Mouse (Mus musculus) hindbrain, postnatal 0 days (tissue): ENCODE data around the gene Fam43b. TPM values are rescaled to one million over a fixed set of nuclear protein-coding genes. Genes with fewer than 3 reads are reported as not detected.
A peak's percentile ranks its signal among the peaks of the same experiment; 100 is the strongest.

ENCODE experiments used
- ATAC-seq: fragments of 200-750 bp; cut with Nextera tagmentation; 2 replicates; pipeline ENCODE4 v1.8.0; 2017; ENCODE audit warnings: mild to moderate bottlenecking, moderate TSS enrichment, moderate library complexity
- DNase-seq: peaks from one replicate; pipeline ENCODE4 v3.0.0-alpha.2; 2015; ENCODE audit warnings: low spot score
- H3K27ac ChIP-seq: fragments of 300-500 bp; sonication (generic); 2 replicates; pipeline ENCODE4 v1.5.1; 2014; ENCODE audit warnings: mild to moderate bottlenecking
- H3K27me3 ChIP-seq: fragments of 300-500 bp; sonication (generic); 2 replicates; pipeline ENCODE4 v1.6.1; 2014; ENCODE audit warnings: low read length, mixed read lengths; ENCODE audit not compliant: insufficient read depth
- H3K36me3 ChIP-seq: fragments of 300-500 bp; sonication (generic); 2 replicates; pipeline ENCODE4 v1.6.1; 2014; ENCODE audit warnings: low read length, mixed read lengths; ENCODE audit not compliant: insufficient read depth
- H3K4me1 ChIP-seq: fragments of 300-500 bp; sonication (generic); 2 replicates; pipeline ENCODE4 v1.6.1; 2014; ENCODE audit warnings: antibody characterized with exemption, low read length, mixed read lengths; ENCODE audit not compliant: insufficient read depth
- H3K4me2 ChIP-seq: fragments of 300-500 bp; sonication (generic); 2 replicates; pipeline ENCODE4 v1.6.1; 2014; ENCODE audit warnings: low read depth, mild to moderate bottlenecking, low read length, moderate library complexity, mixed read lengths
- H3K4me3 ChIP-seq: fragments of 300-500 bp; sonication (generic); 2 replicates; pipeline ENCODE4 v1.5.1; 2014; ENCODE audit warnings: low read length
- H3K9ac ChIP-seq: fragments of 300-500 bp; sonication (generic); replicated peaks from 2 replicates; pipeline ENCODE4 v1.6.1; 2014; ENCODE audit warnings: mild to moderate bottlenecking, low read length, moderate library complexity, mixed read lengths
- H3K9me3 ChIP-seq: fragments of 300-500 bp; sonication (generic); 2 replicates; pipeline ENCODE4 v1.6.1; 2016; ENCODE audit warnings: low read length, mixed read lengths
- CTCF ChIP-seq: IDR thresholded peaks from 2 replicates; pipeline ENCODE4 v1.5.1; 2016; ENCODE audit warnings: antibody characterized with exemption, control low read depth, low read depth
- WGBS: fragments of 180-500 bp; shearing (Covaris S2); extraction: QIAGEN DNeasy Blood & Tissue Kit; methylation state at CpG from one replicate; pipeline ENCODE4 v1.1.7; 2014; 5-methylcytosine and 5-hydroxymethylcytosine counted together
- polyA plus RNA-seq: library from polyadenylated mRNA; unstranded; fragments of >200 nt; fragmentation: Nextera tagmentation; extraction: Ambion mirVana; gene quantifications from 2 replicates; pipeline ENCODE4 v1.2.1, GENCODE M21; 2015
- total RNA-seq: library from RNA; depleted of rRNA; stranded (reverse); fragments of >200 nt; gene quantifications from 2 replicates; pipeline ENCODE4 v1.2.3, GENCODE M21; 2014; rRNA removed

The Fam43b gene
- total and polyA plus RNA-seq, 2 experiments from 2014 or later, result 18.6 to 23.8 TPM

DNA sequence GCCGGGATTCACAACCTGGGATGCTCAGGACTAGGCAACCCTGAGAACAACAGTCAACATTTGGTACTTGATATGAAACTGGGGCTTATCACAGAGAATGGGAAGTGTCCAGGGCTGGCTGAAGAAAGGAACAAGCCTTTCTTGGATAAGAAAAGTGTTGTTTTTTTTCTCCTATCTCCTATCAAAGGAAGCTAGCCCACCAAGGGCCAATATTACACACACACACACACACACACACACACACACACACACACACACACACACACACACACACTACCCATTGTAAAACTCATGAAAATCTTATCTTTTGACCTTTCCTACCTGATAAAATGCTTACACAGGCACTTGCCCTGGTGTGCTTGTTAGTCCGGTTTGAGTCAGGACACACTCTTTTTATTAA, 40.8 kb downstream of the Fam43b start:
- Histone ChIP-seq H3K9ac (no peak overlapping the region), H3K4me2 (no peak overlapping the region), H3K9me3 (no peaks in the 10 kb centered on the region), H3K4me1 (no peaks in the 10 kb centered on the region; the same call in 1 of the 2 replicates), H3K27ac (no peak overlapping the region), H3K36me3 (no peaks in the 10 kb centered on the region), H3K27me3 (no peaks in the 10 kb centered on the region), H3K4me3 (no peak overlapping the region)
- ATAC-seq (no peak), DNase-seq (no peak)
- TF ChIP-seq CTCF, result no peak
- 87% methylated on average over 2 of the region's 2 CpGs for WGBS

DNA sequence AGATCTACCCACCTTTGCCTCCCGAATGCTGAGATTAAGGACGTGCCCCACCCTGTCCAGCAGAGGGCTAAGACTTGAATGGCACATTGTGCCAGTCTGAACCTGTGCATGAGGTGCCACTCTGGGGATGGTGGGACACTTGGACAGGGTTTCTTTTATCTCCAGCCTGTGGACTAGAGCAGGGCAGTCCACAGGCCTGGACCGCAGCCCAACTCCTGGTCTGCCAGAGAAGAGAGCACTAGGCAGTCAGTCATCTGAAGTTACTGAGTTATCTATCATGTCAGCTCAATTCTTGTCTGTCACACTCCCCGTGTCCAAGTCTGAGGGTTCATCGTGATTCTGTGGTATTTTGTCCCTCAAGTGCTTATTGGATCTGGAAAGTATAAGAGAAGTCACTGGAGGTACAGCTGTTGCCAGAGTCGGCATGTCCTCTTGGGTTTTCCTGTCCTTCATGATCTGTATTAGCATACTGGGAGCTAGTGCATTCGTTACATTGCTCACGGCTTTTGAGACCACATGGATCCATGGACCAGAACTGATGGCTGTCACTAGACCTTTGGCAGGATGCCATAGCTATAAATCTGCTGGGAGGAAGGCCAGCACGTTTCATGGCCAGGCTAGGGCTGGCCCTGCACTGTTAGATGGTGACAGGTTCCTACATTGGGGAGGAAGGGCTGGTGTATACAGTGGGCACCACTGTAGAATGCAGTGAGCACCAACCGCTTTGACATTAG, 42.7 kb downstream of the Fam43b start:
- Histone ChIP-seq H3K4me3 (no peak overlapping the region), H3K4me2 (no peak overlapping the region), H3K9ac (no peak overlapping the region), H3K9me3 (no peaks in the 10 kb centered on the region), H3K36me3 (no peaks in the 10 kb centered on the region), H3K4me1 (no peaks in the 10 kb centered on the region; the same call in 1 of the 2 replicates), H3K27ac (no peak overlapping the region), H3K27me3 (no peaks in the 10 kb centered on the region)
- peak; percentile 27 for TF ChIP-seq CTCF
- ATAC-seq (peak; percentile 21; the same call in 1 of the 2 replicates), DNase-seq (peak; percentile 66)
- WGBS, result 55% methylated on average over 10 of the region's 10 CpGs

DNA sequence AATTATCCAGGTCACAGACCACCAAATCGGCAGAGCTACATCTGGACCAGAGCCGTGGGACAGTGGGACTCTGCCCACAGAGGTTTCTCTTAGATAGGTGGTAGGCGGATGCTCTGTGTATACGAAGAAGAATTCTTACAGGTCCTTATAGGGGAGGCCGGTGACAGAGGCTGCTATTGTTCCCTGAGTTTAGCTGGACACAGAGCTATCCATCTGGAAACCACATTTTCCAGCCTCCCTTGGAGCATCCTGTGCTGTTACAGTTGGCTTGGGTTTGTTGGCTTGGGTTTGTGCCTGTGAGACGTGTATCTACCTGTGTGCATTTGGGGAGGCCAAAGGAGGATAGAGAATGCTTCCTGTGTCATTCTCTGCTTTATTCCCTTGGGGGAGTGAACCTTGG, 43.6 kb downstream of the Fam43b start:
- Histone ChIP-seq H3K9me3 (no peaks in the 10 kb centered on the region), H3K27ac (no peak overlapping the region), H3K4me2 (no peak overlapping the region), H3K9ac (no peak overlapping the region), H3K4me3 (no peak overlapping the region), H3K36me3 (no peaks in the 10 kb centered on the region), H3K4me1 (no peaks in the 10 kb centered on the region; the same call in 1 of the 2 replicates), H3K27me3 (no peaks in the 10 kb centered on the region)
- WGBS, result 85% methylated on average over 6 of the region's 6 CpGs
- ATAC-seq, result no peak
- no peak for DNase-seq
- no peak for TF ChIP-seq CTCF

DNA sequence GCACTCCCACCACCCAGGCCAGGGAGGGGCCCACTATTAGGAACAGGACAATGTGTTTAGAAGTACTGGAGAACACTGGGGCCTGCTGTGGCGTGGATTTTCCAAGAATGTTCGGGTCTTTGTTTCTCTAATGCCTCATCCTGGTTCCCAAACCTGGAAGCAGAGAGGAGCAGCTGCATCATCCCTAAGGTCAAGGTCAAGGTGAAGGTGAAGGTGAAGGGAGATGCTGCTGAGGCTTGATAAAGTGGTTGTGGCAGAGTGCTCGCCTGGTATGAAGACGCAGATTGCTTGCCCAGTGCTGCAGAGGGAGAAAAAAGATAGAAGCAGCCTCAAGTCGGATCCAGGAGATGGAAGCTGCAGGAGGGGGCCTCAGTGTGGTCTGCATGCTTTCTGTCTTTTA, 44.5 kb downstream of the Fam43b start:
- DNase-seq (no peak), ATAC-seq (no peak)
- WGBS, result 83% methylated on average over 5 of the region's 5 CpGs
- H3K4me1 ChIP-seq, result no peaks in the 10 kb centered on the region; the same call in 1 of the 2 replicates
- H3K27me3 ChIP-seq, result no peaks in the 10 kb centered on the region
- H3K9me3 ChIP-seq, result no peaks in the 10 kb centered on the region
- H3K4me2 ChIP-seq, result no peak overlapping the region
- no peak overlapping the region for H3K4me3 ChIP-seq
- no peaks in the 10 kb centered on the region for H3K36me3 ChIP-seq
- H3K27ac ChIP-seq, result no peak overlapping the region
- no peak for TF ChIP-seq CTCF
- H3K9ac ChIP-seq, result no peak overlapping the region

DNA sequence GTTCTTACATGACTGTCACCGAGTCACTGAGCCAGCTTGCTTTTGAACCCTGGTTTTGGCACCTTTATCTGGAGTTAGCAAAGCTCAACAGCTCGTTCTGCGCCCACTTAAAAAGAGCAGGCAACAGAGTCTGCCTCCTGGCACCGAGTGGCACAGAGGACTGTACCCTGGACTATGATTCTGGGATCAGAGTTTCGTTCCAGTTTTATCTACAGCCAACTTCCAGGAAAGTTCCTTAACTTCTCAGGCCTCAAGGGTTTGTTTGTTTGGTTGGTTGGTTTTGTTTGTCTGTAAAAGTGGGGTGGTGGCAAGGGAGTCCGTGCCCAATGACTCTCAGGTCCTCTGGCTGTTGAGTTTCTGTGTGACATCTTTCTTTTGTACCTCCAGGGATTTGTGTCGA, 47.6 kb downstream of the Fam43b start:
- Histone ChIP-seq H3K4me1 (no peaks in the 10 kb centered on the region), H3K27ac (no peak overlapping the region), H3K27me3 (no peaks in the 10 kb centered on the region), H3K36me3 (no peaks in the 10 kb centered on the region), H3K4me3 (no peak overlapping the region), H3K9ac (no peak overlapping the region), H3K9me3 (no peaks in the 10 kb centered on the region), H3K4me2 (no peak overlapping the region)
- WGBS, result 73% methylated on average over 7 of the region's 7 CpGs
- TF ChIP-seq CTCF, result no peak
- DNase-seq (no peak), ATAC-seq (no peak)

DNA sequence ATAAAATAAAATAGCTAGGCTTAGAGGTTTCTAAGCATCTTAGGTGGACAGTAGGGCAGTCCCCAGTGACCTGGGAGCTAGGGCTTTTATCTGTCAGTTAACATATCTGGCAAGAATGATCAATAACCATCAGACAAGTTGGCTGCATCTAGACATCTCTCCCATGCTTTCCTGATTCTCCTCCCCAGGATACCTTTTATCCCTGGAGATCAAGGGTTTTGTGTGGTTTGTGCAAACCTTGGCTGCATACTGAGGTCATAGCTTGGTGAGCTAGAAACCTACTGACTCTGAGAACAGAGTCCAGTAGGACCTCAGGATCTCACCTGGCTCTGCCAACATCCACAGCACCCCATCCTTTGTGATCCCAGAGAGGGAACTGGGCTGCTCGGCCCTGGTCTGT, 49.0 kb downstream of the Fam43b start:
- no peaks in the 10 kb centered on the region for H3K9me3 ChIP-seq
- no peak overlapping the region for H3K9ac ChIP-seq
- H3K4me3 ChIP-seq, result no peak overlapping the region
- H3K27me3 ChIP-seq, result no peaks in the 10 kb centered on the region
- ATAC-seq (no peak), DNase-seq (no peak)
- H3K27ac ChIP-seq, result no peak overlapping the region
- WGBS, result 64% methylated on average over 1 of the region's 1 CpGs
- TF ChIP-seq CTCF, result no peak
- H3K4me1 ChIP-seq, result no peaks in the 10 kb centered on the region
- no peaks in the 10 kb centered on the region for H3K36me3 ChIP-seq
- no peak overlapping the region for H3K4me2 ChIP-seq

DNA sequence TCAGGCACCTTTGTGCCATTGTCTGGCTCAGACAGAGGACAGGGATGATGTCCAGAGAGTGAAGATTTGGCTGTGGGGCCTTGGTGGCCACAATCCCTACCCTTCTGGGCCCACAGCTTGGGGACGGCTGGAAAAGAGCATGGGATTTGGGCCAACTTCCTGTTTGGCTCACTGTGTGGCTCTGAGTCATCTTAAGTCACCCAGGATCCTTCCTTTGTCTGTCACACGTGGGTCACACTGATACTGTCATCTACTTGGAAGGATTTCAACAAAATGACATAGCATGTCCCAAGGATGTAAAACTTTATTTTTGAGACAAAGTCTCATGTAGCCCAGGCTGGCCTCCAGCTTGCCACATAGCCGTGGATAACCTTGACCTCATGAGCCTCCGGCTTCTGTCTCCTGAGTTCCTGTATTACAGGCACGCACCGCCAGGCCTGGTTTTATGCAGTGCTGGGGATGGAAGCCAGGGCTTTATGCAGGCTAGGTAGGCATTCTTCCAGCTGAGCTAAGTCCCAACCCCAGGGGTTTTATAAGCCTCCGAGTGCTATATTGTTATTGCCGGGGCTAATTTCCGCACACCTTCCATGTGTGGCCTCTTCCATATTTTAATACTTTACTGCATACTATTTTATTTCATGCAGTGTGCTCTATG, 51.3 kb downstream of the Fam43b start:
- no peak overlapping the region for H3K27ac ChIP-seq
- WGBS, result 50% methylated on average over 9 of the region's 9 CpGs
- ATAC-seq (peak; percentile 64; the same call in 1 of the 2 replicates), DNase-seq (peak; percentile 39)
- 0 out of 2 replicates have a peak, but pooled peaks have one; percentile 3 for TF ChIP-seq CTCF
- no peaks in the 10 kb centered on the region for H3K36me3 ChIP-seq
- H3K4me1 ChIP-seq, result no peaks in the 10 kb centered on the region
- H3K4me2 ChIP-seq, result no peak overlapping the region
- H3K9ac ChIP-seq, result no peak overlapping the region
- no peak overlapping the region for H3K4me3 ChIP-seq
- no peaks in the 10 kb centered on the region for H3K9me3 ChIP-seq
- H3K27me3 ChIP-seq, result no peaks in the 10 kb centered on the region

Other genes starting within 250 kb of the Fam43b start
- 119 and 140 TPM in 2 replicates for gene Hp1bp3, start 180.2 kb downstream of the Fam43b start, total RNA-seq
- gene Hp1bp3, start 180.2 kb downstream of the Fam43b start, polyA plus RNA-seq, result 174 and 186 TPM in 2 replicates
- 25.4 and 45.8 TPM in 2 replicates for gene Sh2d5, start 146.1 kb downstream of the Fam43b start, total RNA-seq
- gene Sh2d5, start 146.1 kb downstream of the Fam43b start, polyA plus RNA-seq, result 13.4 and 14.7 TPM in 2 replicates
- gene Kif17, start 146.1 kb downstream of the Fam43b start, total RNA-seq, result 4.1 and 6.0 TPM in 2 replicates
- gene Kif17, start 146.1 kb downstream of the Fam43b start, polyA plus RNA-seq, result 5.1 and 5.3 TPM in 2 replicates
- gene Ddost, start 91.8 kb downstream of the Fam43b start, total RNA-seq, result 232 and 241 TPM in 2 replicates
- gene Ddost, start 91.8 kb downstream of the Fam43b start, polyA plus RNA-seq, result 216 and 218 TPM in 2 replicates
- gene Pink1, start 70.2 kb downstream of the Fam43b start, total RNA-seq, result 288 and 303 TPM in 2 replicates
- gene Pink1, start 70.2 kb downstream of the Fam43b start, polyA plus RNA-seq, result 143 and 144 TPM in 2 replicates
- 9.5 and 20.5 TPM in 2 replicates for gene Cda, start 28.5 kb downstream of the Fam43b start, total RNA-seq
- gene Cda, start 28.5 kb downstream of the Fam43b start, polyA plus RNA-seq, result 12.1 and 15.1 TPM in 2 replicates
- gene Mul1, start 38.1 kb upstream of the Fam43b start, total RNA-seq, result 36.2 and 39.1 TPM in 2 replicates
- gene Mul1, start 38.1 kb upstream of the Fam43b start, polyA plus RNA-seq, result 19.1 and 21.6 TPM in 2 replicates
- 34.9 and 37.5 TPM in 2 replicates for gene Camk2n1, start 57.8 kb upstream of the Fam43b start, total RNA-seq
- gene Camk2n1, start 57.8 kb upstream of the Fam43b start, polyA plus RNA-seq, result 29.5 and 33.5 TPM in 2 replicates
- 8.0 and 9.0 TPM in 2 replicates for gene Vwa5b1, start 239.4 kb upstream of the Fam43b start, total RNA-seq
- gene Vwa5b1, start 239.4 kb upstream of the Fam43b start, polyA plus RNA-seq, result 2.3 and 2.7 TPM in 2 replicates